Mouse (Mus musculus) kidney, postnatal 36 days (tissue): ENCODE data around the gene Dnah11.

Source experiments
- DNase-seq, 2 experiments: peaks; one replicate each; pipeline ENCODE4 v3.0.0; 2021 to 2022; ENCODE audit warnings: mixed read lengths in 2 of 2

Gene Dnah11

GRCm38 (mm10) chr12:118084806-118085205 lies 114.0 kb downstream of the Dnah11 start:
- DNase-seq, result no peak

DNA sequence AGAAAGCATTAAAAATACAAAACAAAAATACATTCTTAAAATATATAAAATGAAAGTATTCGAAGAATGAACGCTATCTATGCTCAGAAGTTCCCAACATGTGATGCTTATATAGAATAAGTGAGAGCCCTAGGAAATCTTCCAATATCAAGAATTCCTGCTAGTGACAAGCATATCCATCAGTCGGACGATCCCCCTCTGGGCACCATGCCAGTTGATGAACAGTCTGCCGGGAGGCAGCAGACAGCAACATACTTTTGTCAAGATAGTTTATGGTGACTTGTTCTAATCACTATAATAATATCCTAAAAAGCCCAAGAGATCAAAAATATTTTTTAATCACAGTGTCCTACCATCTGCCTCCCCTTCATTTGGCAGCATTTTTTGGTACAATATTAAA lies 114.7 kb downstream of the Dnah11 start:
- no peak for DNase-seq

GRCm38 (mm10) chr12:118080441-118080840 lies 118.4 kb downstream of the Dnah11 start:
- no peak for DNase-seq

GRCm38 (mm10) chr12:118078434-118078989 lies 120.3 kb downstream of the Dnah11 start:
- no peak for DNase-seq

DNA sequence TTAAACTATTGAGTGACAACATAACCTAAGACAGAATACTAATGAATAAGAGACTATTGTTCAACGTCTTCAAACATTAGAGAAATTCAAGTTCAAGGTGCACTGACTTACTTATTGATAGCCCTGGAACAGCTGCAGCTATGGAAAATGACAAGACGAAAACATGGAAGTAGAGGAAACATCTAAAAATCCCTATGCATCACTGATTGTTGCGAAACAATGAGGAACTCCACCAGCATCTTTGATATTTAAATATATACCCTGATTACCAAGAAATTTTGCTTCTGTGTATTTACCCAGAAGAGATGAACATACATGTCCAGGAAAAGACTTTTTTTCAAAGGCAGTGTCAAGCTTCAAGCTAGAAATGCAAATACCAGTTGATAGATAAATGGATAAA lies 122.0 kb downstream of the Dnah11 start:
- DNase-seq, result no peak

GRCm38 (mm10) chr12:118072181-118072872 lies 126.5 kb downstream of the Dnah11 start:
- no peak for DNase-seq

GRCm38 (mm10) chr12:118071667-118072066 lies 127.2 kb downstream of the Dnah11 start:
- DNase-seq, result no peak

- no peak for DNase-seq
Measured at GRCm38 (mm10) chr12:118068785-118069184, 130.1 kb downstream of the Dnah11 start.

- DNase-seq, result no peak
Measured at GRCm38 (mm10) chr12:118062343-118062742, 136.5 kb downstream of the Dnah11 start.

DNA sequence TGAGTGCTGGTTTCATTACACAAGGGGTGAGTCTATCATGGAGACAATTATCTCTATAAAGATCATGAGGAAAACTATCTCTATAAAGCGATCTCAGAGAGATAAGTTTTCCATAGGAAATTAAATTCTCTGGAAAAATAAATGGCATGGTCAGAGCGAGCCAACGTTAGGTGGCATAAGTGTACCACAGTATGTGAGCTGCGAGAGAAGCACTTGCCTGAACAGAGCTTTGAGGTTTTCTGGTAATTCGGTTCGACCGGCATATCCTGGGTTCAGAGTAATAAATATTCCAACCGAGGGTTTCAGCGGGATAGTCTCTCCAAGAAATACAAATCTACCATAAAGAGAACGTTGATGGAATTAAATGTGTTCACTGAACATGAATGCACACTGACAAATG lies 142.0 kb downstream of the Dnah11 start:
- peak in 1 of 2 experiments; percentile 8 for DNase-seq

DNA sequence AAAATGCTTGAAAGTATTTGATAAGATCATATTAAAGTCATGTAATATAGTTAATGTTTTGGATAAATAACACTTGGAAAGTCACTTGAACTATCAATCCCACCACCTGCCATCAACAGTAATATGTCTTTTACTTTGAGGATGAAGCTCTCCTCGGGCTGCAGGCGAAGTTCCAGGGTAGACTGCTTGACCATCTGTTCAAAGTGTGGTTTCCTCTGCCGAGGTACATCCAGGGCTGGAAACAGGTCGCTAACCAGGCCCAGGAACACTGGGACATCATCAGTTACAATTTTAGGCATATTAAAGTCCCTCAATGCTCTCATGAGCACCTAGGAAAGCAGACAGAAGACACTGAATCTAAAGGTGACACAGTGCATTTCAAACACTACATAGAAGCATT lies 153.5 kb downstream of the Dnah11 start:
- no peak for DNase-seq

GRCm38 (mm10) chr12:118043130-118043647 lies 155.7 kb downstream of the Dnah11 start:
- DNase-seq, result no peak

DNA sequence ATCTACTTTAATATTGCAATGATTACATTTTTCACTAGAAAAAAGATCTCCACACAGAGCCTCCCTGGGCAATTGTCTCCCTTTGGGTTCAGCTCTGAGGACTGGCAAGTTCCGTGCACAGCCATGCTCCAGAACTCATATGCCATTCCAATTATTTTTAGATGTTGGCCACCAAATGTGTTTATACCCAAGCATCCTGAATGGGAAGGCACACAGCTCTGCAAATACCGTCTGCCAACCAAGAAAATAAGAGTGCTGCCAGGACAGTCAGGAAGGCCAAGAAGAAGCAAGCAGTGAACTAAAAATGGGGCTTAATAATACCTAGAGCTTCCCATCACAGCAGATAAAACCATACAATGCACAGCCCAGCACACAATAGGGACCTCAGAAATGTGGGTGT lies 156.6 kb downstream of the Dnah11 start:
- no peak for DNase-seq

DNA sequence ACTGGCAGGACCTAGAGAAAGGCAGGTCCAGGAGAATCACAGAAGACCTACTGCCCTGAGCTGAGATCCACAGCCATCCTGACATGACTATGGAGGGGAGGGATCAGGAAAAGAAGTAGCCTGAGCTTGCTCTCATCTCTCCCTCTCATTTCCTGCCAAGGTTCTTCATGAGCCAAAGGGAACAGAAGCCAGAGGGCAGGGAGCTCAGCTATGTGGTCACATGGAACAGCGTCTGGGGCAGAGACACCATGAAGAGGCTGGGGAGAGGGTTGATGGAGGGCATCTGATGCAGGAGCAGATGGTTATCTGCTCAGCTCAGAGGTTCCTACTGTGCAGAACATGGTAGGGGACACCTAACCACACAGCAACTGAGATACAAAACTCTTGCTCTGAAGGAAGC lies 163.9 kb downstream of the Dnah11 start:
- no peak for DNase-seq

DNA sequence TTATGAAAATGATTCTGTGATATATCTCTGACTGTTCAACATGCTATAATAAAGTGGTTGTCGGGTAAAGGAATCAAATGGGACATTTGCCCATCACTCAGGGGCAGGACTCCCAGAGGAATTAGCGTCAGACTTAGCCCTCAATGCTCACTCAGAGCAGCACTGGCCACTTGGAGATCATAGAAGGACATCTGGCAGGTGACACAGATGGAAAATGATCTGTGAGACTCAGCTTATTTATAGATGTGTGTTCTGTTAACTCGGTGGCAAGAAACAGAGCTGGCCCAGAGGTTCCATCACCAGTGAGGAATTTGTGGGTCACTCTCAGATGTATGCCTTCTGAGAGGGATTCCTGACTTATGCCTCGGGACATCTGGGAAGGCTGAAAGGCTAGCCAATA lies 173.1 kb downstream of the Dnah11 start:
- DNase-seq, result no peak

DNA sequence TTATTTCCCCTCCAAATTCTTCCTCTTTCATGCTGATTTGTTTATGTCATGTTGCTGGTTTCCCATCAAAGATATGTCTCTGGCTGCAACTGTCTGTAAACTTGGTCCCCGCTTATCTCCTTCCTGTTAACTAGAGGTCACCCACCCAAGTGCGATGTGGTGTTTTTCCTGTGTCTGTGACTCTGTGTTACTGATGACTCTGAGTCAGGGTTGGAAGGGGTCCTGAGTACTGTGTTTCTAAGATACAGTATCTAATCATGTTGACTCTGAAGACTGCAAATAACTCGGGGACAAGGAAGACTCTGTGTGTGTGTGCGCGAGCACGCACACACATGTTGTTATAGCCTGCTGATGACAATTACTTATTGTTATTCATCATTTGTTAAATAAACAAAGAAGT lies 179.9 kb downstream of the Dnah11 start:
- no peak for DNase-seq

GRCm38 (mm10) chr12:118013872-118014271 lies 185.0 kb downstream of the Dnah11 start:
- DNase-seq, result no peak

GRCm38 (mm10) chr12:118011921-118012320 lies 186.9 kb downstream of the Dnah11 start:
- DNase-seq, result no peak

DNA sequence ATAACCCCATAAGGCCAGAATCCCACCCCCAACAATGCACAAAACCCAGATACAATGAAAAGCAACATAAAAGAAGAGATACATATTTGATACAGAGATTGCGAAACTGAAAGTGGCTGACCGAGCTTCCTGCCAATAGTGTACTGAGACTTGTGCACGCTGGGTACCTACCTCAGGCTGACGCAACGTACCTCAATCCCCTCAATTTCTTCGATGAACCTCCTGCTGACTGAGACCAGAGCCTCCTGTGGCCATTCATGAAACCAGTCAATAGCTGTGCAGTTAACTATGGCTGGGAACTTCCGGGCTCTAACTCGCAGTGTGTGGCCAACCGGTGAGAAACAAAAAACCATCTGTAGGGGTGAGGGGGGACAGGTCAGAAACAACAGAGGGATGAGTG lies 203.9 kb downstream of the Dnah11 start:
- DNase-seq, result no peak

GRCm38 (mm10) chr12:117993499-117993898 lies 205.3 kb downstream of the Dnah11 start:
- DNase-seq, result peak; percentile 74 to 89

- no peak for DNase-seq
Measured at GRCm38 (mm10) chr12:117989018-117989828, 209.6 kb downstream of the Dnah11 start.

GRCm38 (mm10) chr12:117980315-117980714 lies 218.5 kb downstream of the Dnah11 start:
- DNase-seq, result no peak

DNA sequence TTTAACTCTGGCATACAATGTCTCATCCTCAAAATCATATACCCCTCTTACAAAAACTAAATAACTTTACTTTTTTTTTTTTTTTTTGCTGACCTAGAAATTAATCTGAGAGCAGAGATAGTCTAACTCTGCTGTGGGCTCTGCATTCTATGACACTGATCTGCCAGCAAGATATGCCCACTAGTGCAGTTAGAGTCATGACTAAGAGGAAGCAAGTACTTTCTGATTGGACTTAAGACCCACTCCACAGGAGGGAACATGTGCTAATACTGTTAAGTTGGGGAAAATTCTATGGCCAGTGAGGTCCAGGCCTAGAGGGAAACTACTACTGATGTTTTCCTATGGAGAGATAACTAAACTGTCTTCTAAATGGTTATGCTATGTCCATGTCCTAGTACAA lies 225.1 kb downstream of the Dnah11 start:
- no peak for DNase-seq

GRCm38 (mm10) chr12:117962698-117963097 lies 236.1 kb downstream of the Dnah11 start:
- no peak for DNase-seq
